Comparison of ENCODE assay signal across 8 mouse cellular contexts in genomic region chr4:140249011-140249744, GRCm38 (mm10). TPM values are rescaled to one million over a fixed set of nuclear protein-coding genes. Genes with fewer than 3 reads are reported as not detected.
DNase-seq lines count a peak whose midpoint lies in the region; ATAC-seq and TF ChIP-seq lines count a peak whose summit lies in the region.

No protein-coding gene starts in this region.

- H3K9me3 ChIP-seq in kidney, embryonic 14.5 days (ENCODE audit: control insufficient read depth, low read length), result no peaks in the 10 kb centered on the region

- TF ChIP-seq CTCF in layer of hippocampus, adult 2 months (conservative IDR thresholded peaks at IDR 0.05), result peak; percentile 76
- TF ChIP-seq CTCF in embryonic fibroblast, embryonic 13.5 days (IDR thresholded peaks at IDR 0.05; ENCODE audit: borderline replicate concordance, insufficient read depth, low read length), result 0 out of 2 replicates have a peak, but pooled peaks have one; percentile 3

- no peak for DNase-seq in layer of hippocampus, adult 2 months (ENCODE audit: low spot score in 2 of 2)
- DNase-seq in layer of hippocampus, adult 9-10 months (ENCODE audit: low spot score), result no peak
- DNase-seq in adrenal gland, postnatal 25 days, result peak; percentile 46
- peak; percentile 36 for DNase-seq in lung, postnatal 14 days
- peak; percentile 79 for DNase-seq in retina, postnatal 1 day
- no peak for DNase-seq in gastrocnemius, adult 8-10 months (ENCODE audit: low spot score in 2 of 2)

- ATAC-seq in kidney, embryonic 14.5 days (ENCODE audit: low FRiP score, low TSS enrichment), result peak; percentile 36; the same call in 1 of the 2 replicates

- H3K27me3 ChIP-seq in kidney, embryonic 14.5 days (ENCODE audit: control insufficient read depth, insufficient read depth, low read length), result peaks cover 63% of the 10 kb centered on the region

- 6% methylated on average over 22 of the region's 22 CpGs for WGBS in kidney, embryonic 14.5 days

- H3K4me3 ChIP-seq in layer of hippocampus, adult 2 months, result no peak overlapping the region
- H3K4me3 ChIP-seq in embryonic fibroblast, embryonic 13.5 days (ENCODE audit: insufficient read depth, low read length), result no peak overlapping the region
- H3K4me3 ChIP-seq in kidney, embryonic 14.5 days (ENCODE audit: low read length), result no peak overlapping the region

- H3K4me1 ChIP-seq in embryonic fibroblast, embryonic 13.5 days (ENCODE audit: control insufficient read depth, insufficient read depth, low read length), result no peaks in the 10 kb centered on the region
- H3K4me1 ChIP-seq in kidney, embryonic 14.5 days (ENCODE audit: control insufficient read depth, insufficient read depth, low read length), result peaks cover 3% of the 10 kb centered on the region; the same call in 1 of the 2 replicates

- TF ChIP-seq POLR2A in embryonic fibroblast, embryonic 13.5 days (IDR thresholded peaks at IDR 0.05; ENCODE audit: low read depth, low read length), result no peak

- no peak overlapping the region for H3K4me2 ChIP-seq in kidney, embryonic 14.5 days (replicated peaks; ENCODE audit: low read depth, low read length)

- no peaks in the 10 kb centered on the region for H3K36me3 ChIP-seq in kidney, embryonic 14.5 days (ENCODE audit: control insufficient read depth, insufficient read depth, low read length)

- no peak overlapping the region for H3K9ac ChIP-seq in kidney, embryonic 14.5 days (ENCODE audit: low read depth, low read length)

- H3K27ac ChIP-seq in layer of hippocampus, adult 2 months, result no peak overlapping the region
- no peak overlapping the region for H3K27ac ChIP-seq in embryonic fibroblast, embryonic 13.5 days (ENCODE audit: insufficient read depth, low read length)
- no peak overlapping the region for H3K27ac ChIP-seq in kidney, embryonic 14.5 days (ENCODE audit: low read depth, low read length)

RNA-seq across cellular contexts. Expression of gene Igsf21, which starts 2.6 kb away (rescaled TPM):
- total RNA-seq in layer of hippocampus, adult 2 months (2021), result 10 to 100 TPM; 39.1 to 41.4 TPM
- total RNA-seq in adrenal gland, postnatal 25 days (2021), result 1.9 and 3.2 TPM in 2 replicates
- not detected in 2 replicates for polyA plus RNA-seq in embryonic fibroblast, embryonic 13.5 days (2011; ENCODE audit: insufficient read length, low read depth, missing spikeins)
- 0.41 and 0.91 TPM in 2 replicates for polyA plus RNA-seq in kidney, embryonic 14.5 days (2014; fragmentation: Nextera tagmentation; extraction: Ambion mirVana)
- total RNA-seq in gastrocnemius, adult 8-10 months (2022), result under 1 TPM in 2 of 4 experiments, not detected in 2; 0.22 to 0.48 TPM

Comparison
In these comparisons a context has a peak if more than half of its experiments do, and no peak if none do; other contexts are left out.
1. DNase-seq: peak in adrenal gland, postnatal 25 days (single experiment), lung, postnatal 14 days (single experiment) and retina, postnatal 1 day (single experiment); none in layer of hippocampus, adult 2 months (0 of 2), layer of hippocampus, adult 9-10 months (single experiment) and gastrocnemius, adult 8-10 months (0 of 2).